12 mouse cellular contexts compared by ENCODE assay signal in the genomic region with DNA sequence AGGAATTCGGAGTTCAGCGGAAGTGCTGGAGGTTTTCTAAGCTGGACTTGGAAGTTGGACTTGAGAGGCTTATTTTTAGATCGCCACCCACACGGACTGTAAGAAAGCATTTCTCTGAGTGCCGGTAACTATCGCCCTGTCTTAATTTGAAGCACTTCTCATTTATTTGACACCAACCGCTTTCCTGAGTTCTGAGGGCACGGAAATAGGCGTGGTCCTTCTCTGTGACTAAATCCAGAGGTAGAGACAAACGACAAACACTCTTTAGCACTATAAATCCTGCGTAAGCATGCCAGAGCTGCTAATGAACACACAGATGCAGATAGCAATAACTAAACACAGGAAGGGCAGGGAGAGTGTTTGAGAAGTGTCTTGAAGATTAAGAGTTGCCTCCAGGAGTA.
A peak's percentile ranks its signal among the peaks of the same experiment; 100 is the strongest.
DNase-seq lines count a peak whose midpoint lies in the region; ATAC-seq and TF ChIP-seq lines count a peak whose summit lies in the region.
"Had no signal": no experiment of that assay in that cellular context is flagged by ENCODE, and none has a peak within 500 bp of the region (broad histone marks: within the 10 kb centered on the region; RNA-seq: fewer than 3 reads in every experiment).

No protein-coding gene starts in this region.

- H3K36me3 ChIP-seq in heart, embryonic 10.5 days = no peaks in the 10 kb centered on the region
- H3K36me3 ChIP-seq in limb, embryonic 14.5 days (ENCODE audit: control insufficient read depth, insufficient read depth, low read length) = no peaks in the 10 kb centered on the region
- H3K36me3 ChIP-seq in forebrain, embryonic 16.5 days (ENCODE audit: control insufficient read depth, insufficient read depth) = no peaks in the 10 kb centered on the region
- H3K36me3 ChIP-seq: hindbrain, embryonic 15.5 days; limb, embryonic 13.5 days; neural tube, embryonic 13.5 days had no signal

- ATAC-seq in limb, embryonic 14.5 days (ENCODE audit: low FRiP score, low read depth) = no peak
- ATAC-seq in forebrain, embryonic 16.5 days = no peak

- peaks cover 29% of the 10 kb centered on the region for H3K4me1 ChIP-seq in heart, embryonic 10.5 days
- H3K4me1 ChIP-seq in limb, embryonic 14.5 days (ENCODE audit: control insufficient read depth, insufficient read depth, low read length) = no peaks in the 10 kb centered on the region; the same call in 1 of the 2 replicates
- H3K4me1 ChIP-seq in forebrain, embryonic 16.5 days (replicated peaks; ENCODE audit: control insufficient read depth, insufficient read depth, low read length) = no peaks in the 10 kb centered on the region
- H3K4me1 ChIP-seq: hindbrain, embryonic 15.5 days had no signal

- no peaks in the 10 kb centered on the region for H3K27me3 ChIP-seq in heart, embryonic 10.5 days (ENCODE audit: insufficient read depth, poor library complexity, severe bottlenecking)
- no peaks in the 10 kb centered on the region for H3K27me3 ChIP-seq in limb, embryonic 14.5 days (ENCODE audit: control insufficient read depth, insufficient read depth, low read length)
- H3K27me3 ChIP-seq in forebrain, embryonic 16.5 days (replicated peaks; ENCODE audit: control insufficient read depth, insufficient read depth, low read length) = no peaks in the 10 kb centered on the region
- H3K27me3 ChIP-seq: hindbrain, embryonic 15.5 days; limb, embryonic 13.5 days; neural tube, embryonic 13.5 days had no signal

- intact Hi-C loops in heart, postnatal 25 days (cut with DNase I) = loop anchor here (5.0 kb wide), 1 partner anchor 88 kb away; no protein-coding TSS in a partner anchor

- H3K9ac ChIP-seq in limb, embryonic 14.5 days (ENCODE audit: low read depth, low read length, severe bottlenecking) = no peak overlapping the region
- no peak overlapping the region for H3K9ac ChIP-seq in forebrain, embryonic 16.5 days (replicated peaks; ENCODE audit: low read depth, low read length)
- H3K9ac ChIP-seq: hindbrain, embryonic 15.5 days; limb, embryonic 13.5 days; neural tube, embryonic 13.5 days had no signal

- DNase-seq in heart, embryonic 10.5 days (ENCODE audit: low spot score) = peak; percentile 78
- no peak for DNase-seq in heart, postnatal 25 days (ENCODE audit: low spot score)
- DNase-seq in right cerebral cortex, adult 2 months (ENCODE audit: low spot score in 2 of 2) = peak; percentile 25 to 42
- DNase-seq in right cerebral cortex, postnatal 4 days = no peak
- peak; percentile 2 for DNase-seq in limb, embryonic 14.5 days (ENCODE audit: low spot score)
- DNase-seq in yolk sac, embryonic 10.5 days (ENCODE audit: low spot score) = peak; percentile 26
- no peak for DNase-seq in urinary bladder, postnatal 36 days (ENCODE audit: low spot score in 2 of 2)
- DNase-seq: cerebellum, adult 8-10 months had no signal

- H3K27ac ChIP-seq in heart, embryonic 10.5 days = peak overlapping the region; percentile 85
- H3K27ac ChIP-seq in limb, embryonic 14.5 days (replicated peaks; ENCODE audit: low read depth, low read length) = 0 out of 2 replicates have a peak overlapping the region, but pooled peaks have one; percentile 26
- H3K27ac ChIP-seq in forebrain, embryonic 16.5 days (ENCODE audit: low read length) = no peak overlapping the region
- H3K27ac ChIP-seq: hindbrain, embryonic 15.5 days; limb, embryonic 13.5 days; neural tube, embryonic 13.5 days had no signal

- TF ChIP-seq POLR2A in limb, embryonic 14.5 days (IDR thresholded peaks at IDR 0.05; ENCODE audit: borderline replicate concordance, extremely low read depth, insufficient read depth, insufficient read length) = no peak

- peak overlapping the region; percentile 19; the same call in 1 of the 2 replicates for H3K4me2 ChIP-seq in limb, embryonic 14.5 days (replicated peaks; ENCODE audit: low read depth, low read length, severe bottlenecking)
- no peak overlapping the region for H3K4me2 ChIP-seq in forebrain, embryonic 16.5 days (ENCODE audit: low read length)
- H3K4me2 ChIP-seq: hindbrain, embryonic 15.5 days; limb, embryonic 13.5 days; neural tube, embryonic 13.5 days had no signal

- no peaks in the 10 kb centered on the region for H3K9me3 ChIP-seq in heart, embryonic 10.5 days
- no peaks in the 10 kb centered on the region for H3K9me3 ChIP-seq in limb, embryonic 14.5 days (ENCODE audit: control insufficient read depth, low read length)
- H3K9me3 ChIP-seq in forebrain, embryonic 16.5 days (ENCODE audit: control insufficient read depth, low read length) = no peaks in the 10 kb centered on the region
- H3K9me3 ChIP-seq: hindbrain, embryonic 15.5 days; limb, embryonic 13.5 days; neural tube, embryonic 13.5 days had no signal

- no peak overlapping the region for H3K4me3 ChIP-seq in heart, embryonic 10.5 days
- H3K4me3 ChIP-seq in limb, embryonic 14.5 days (replicated peaks; ENCODE audit: low read length) = no peak overlapping the region
- no peak overlapping the region for H3K4me3 ChIP-seq in forebrain, embryonic 16.5 days (replicated peaks; ENCODE audit: low read length)
- H3K4me3 ChIP-seq: hindbrain, embryonic 15.5 days; limb, embryonic 13.5 days; neural tube, embryonic 13.5 days had no signal

- WGBS in heart, embryonic 10.5 days = 27% methylated on average over 11 of the region's 11 CpGs
- WGBS in limb, embryonic 14.5 days = 41% methylated on average over 11 of the region's 11 CpGs
- WGBS in forebrain, embryonic 16.5 days = 79% methylated on average over 11 of the region's 11 CpGs

Comparison
In these comparisons a context has a peak if more than half of its experiments do, and no peak if none do; other contexts are left out.
1. DNase-seq: peak in heart, embryonic 10.5 days (single experiment), right cerebral cortex, adult 2 months (2 of 2), limb, embryonic 14.5 days (single experiment) and yolk sac, embryonic 10.5 days (single experiment); none in heart, postnatal 25 days (single experiment), right cerebral cortex, postnatal 4 days (single experiment) and urinary bladder, postnatal 36 days (0 of 2).